Mouse (Mus musculus): ENCODE data around the gene Rpl24. TPM values are rescaled to one million over a fixed set of nuclear protein-coding genes. Genes with fewer than 3 reads are reported as not detected.

Gene Rpl24
- total RNA-seq, 2 experiments from 2014 or later: 392 to 411 TPM

- DNase-seq: no peak
These were observed 5.9 kb downstream of the Rpl24 start for GRCm38 (mm10) chr16:55971735-55972615.

DNA sequence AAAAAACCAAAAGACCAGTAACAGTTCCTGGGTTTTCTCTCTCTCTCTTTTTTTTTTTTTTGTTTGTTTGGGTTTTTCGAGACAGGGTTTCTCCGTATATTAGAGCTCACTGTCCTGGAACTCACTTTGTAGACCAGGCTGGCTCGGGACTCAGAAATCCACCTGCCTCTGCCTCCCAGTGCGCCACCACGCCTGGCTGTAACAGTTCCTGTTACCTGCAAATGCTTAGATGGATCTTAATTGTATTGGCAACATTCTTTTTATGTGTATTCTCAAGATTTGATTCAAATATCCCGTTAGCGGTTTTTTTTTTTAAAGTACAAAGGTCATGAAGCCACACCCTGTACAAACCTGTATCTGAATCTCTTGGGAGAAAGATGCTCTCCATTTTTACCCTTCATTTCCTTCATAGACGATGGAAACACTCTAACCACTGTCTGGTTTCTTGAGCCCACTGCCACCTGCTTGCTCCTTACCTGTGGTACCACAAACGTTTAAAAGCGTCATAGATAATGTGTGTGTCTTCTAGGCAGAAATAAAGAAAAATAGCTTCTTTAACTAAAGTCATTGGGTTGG, 6.6 kb downstream of the Rpl24 start:
- DNase-seq: no peak

GRCm38 (mm10) chr16:55973431-55974255, 7.6 kb downstream of the Rpl24 start, which contains the start of gene Zbtb11:
TSS of gene Zbtb11 (plus strand) at chr16:55973883.
- DNase-seq: peak; percentile 99

DNA sequence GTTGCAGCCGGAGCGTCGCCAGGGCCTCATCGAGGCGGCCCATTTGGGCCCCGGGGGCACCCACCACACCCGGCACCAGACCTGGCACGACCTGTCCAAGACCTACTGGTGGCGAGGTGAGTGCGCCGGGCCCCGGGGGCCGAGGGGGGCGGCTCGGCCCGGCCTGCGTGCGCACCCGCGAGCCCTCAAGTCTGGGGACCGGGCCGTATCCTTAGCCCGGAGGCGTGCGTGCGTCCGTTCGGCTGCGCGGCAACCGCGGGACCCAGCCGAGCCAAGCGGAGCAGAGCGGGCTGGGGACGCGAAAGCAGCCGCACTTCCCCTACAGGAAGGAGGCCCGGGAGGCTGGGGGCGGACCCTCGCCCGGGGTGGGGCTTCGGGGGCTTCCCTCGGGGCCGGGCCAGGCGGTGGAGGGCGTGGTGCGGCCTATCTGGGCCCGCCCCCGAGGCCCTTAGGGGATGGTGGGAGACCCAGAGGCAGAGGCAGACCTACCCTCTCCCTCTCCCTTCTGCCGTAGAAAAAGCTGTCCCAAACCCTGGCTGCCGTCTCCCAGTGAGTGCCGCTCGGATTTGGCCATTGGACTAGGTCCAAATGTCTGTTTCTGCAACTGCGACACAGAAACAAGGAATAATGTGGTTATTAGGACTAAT, 8.3 kb downstream of the Rpl24 start:
- DNase-seq: peak; percentile 86 to 87

- DNase-seq: no peak
These were observed 8.8 kb downstream of the Rpl24 start for GRCm38 (mm10) chr16:55974903-55975285.

- DNase-seq: no peak
These were observed 19.9 kb downstream of the Rpl24 start for GRCm38 (mm10) chr16:55986001-55986400.

- no peak for DNase-seq
These were observed 24.2 kb downstream of the Rpl24 start for GRCm38 (mm10) chr16:55990311-55990710.

DNA sequence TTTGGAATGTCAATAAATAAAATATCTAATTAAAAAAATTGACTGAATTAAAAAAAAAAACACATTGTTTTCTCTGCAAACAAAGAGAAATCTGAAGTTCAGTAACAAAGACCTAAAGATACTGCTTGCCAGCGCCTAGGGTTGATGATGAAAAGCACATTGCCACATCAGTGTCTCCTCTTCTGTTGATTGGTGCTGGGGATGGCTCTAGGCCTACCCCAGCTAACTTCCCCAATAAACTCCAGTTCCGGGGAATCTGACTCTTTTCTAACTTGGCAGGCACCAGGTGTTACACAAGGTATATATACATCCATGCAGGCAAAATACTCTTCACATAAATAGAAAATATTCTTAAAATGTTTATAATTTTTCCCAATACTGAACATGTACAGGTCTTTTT, 28.2 kb downstream of the Rpl24 start:
- no peak for DNase-seq

DNA sequence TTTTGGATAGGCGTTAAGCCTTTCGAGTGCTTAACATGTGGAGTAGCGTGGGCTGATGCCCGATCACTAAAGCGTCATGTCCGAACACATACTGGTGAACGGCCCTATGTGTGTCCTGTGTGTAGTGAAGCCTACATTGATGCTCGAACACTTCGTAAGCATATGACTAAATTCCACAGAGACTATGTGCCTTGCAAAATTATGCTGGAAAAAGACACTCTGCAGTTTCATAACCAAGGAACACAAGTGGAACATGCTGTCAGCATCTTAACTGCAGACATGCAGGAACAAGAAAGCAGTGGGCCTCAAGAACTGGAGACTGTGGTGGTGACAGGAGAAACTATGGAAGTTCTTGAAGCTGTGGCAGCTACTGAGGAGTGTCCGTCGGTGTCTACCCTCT, 40.7 kb downstream of the Rpl24 start:
- DNase-seq: no peak

DNA sequence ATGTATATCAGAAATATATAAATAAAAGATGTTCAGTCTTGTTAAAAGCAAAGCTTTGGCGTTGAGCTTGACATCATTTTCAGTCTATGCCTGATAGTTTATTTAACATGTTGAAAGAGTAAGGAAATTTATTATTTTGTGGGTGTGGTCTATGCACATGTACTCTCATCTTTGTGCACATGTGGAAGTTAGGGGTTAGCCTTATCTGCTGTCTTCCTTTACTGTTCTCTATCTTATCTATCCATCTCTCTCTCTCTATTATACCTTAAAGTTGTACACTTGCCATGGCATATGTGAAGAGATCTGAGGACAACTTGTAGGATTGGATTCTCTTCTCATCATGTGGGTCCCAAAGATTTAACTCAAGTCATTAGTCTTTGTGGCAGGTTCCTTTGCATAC, 42.8 kb downstream of the Rpl24 start:
- DNase-seq: no peak

GRCm38 (mm10) chr16:56012789-56013743, 47.0 kb downstream of the Rpl24 start:
- DNase-seq: no peak

DNA sequence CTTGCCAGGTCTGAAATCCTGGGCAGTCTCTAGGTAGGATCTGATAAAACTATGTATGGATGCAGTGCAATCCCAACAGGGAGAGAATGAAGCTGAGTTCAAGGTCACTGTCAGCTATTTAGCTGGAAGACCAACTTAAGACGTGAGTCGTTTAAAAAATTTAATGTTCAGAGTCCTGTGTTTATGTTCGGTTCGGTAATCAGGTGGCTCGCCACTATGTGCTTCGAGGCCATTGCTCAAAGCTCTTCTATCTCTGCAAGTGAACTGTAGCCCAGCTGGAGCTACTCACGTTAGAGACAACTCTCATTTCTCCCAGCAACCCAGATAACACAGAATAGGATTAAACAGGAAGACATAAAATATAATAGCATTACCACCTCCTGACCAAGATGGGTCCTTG, 48.0 kb downstream of the Rpl24 start:
- DNase-seq: no peak

- no peak for DNase-seq
These were observed 53.6 kb downstream of the Rpl24 start for GRCm38 (mm10) chr16:56019660-56020059.

Other genes with a start within 250 kb of the Rpl24 start
- 1 to 10 TPM; 6.1 to 6.5 TPM for gene Nfkbiz, start 127.4 kb upstream of the Rpl24 start, total RNA-seq (2021)
- gene Nxpe3, start 71.0 kb upstream of the Rpl24 start, total RNA-seq (2021): 10 to 100 TPM; 11.7 to 12.0 TPM
- 10 to 100 TPM; 17.2 to 17.4 TPM for gene Cep97, start 31.4 kb upstream of the Rpl24 start, total RNA-seq (2021)
- 10 to 100 TPM; 50.3 to 52.2 TPM for gene Zbtb11, start 7.6 kb downstream of the Rpl24 start, total RNA-seq (2021)
- gene Pcnp, start 63.5 kb downstream of the Rpl24 start, total RNA-seq (2021): 100 to 1,000 TPM; 153 to 157 TPM
- gene Trmt10c, start 71.5 kb downstream of the Rpl24 start, total RNA-seq (2021): 10 to 100 TPM; 10.3 to 11.4 TPM
- 10 to 100 TPM; 50.3 to 51.2 TPM for gene Senp7, start 82.1 kb downstream of the Rpl24 start, total RNA-seq (2021)
- gene Impg2, start 238.0 kb downstream of the Rpl24 start, total RNA-seq (2021): 1 to 10 TPM in 1 of 2 experiments, under 1 TPM in 1; 0.83 to 1.8 TPM

Measured in layer of hippocampus, postnatal 36 days (tissue).